Mouse (Mus musculus) neural tube, embryonic 11.5 days (tissue): ENCODE results near the gene Tsg101. TPM values are rescaled to one million over a fixed set of nuclear protein-coding genes. Genes with fewer than 3 reads are reported as not detected.

Experiments used
- ATAC-seq: fragments of 200-750 bp; cut with Nextera tagmentation; 2 replicates; pipeline ENCODE4 v1.8.0; 2017; ENCODE audit warnings: moderate number of reproducible peaks, mild to moderate bottlenecking, moderate TSS enrichment, moderate library complexity; ENCODE audit not compliant: insufficient read depth, low FRiP score, low TSS enrichment
- DNase-seq: peaks from one replicate; pipeline ENCODE4 v3.0.0-alpha.2; 2015; ENCODE audit warnings: low spot score
- H3K27ac ChIP-seq: fragments of 300-500 bp; sonication (generic); 2 replicates; pipeline ENCODE4 v1.5.1; 2014; ENCODE audit warnings: low read depth, mild to moderate bottlenecking, low read length
- H3K27me3 ChIP-seq: fragments of 300-500 bp; sonication (generic); 2 replicates; pipeline ENCODE4 v1.6.1; 2014; ENCODE audit warnings: mild to moderate bottlenecking, low read length, mixed read lengths; ENCODE audit not compliant: control insufficient read depth, insufficient read depth
- H3K36me3 ChIP-seq: fragments of 300-500 bp; sonication (generic); 2 replicates; pipeline ENCODE4 v1.6.1; 2014; ENCODE audit warnings: mild to moderate bottlenecking, low read length, moderate library complexity, mixed read lengths; ENCODE audit not compliant: control insufficient read depth, insufficient read depth
- H3K4me1 ChIP-seq: fragments of 300-500 bp; sonication (generic); 2 replicates; pipeline ENCODE4 v1.6.1; 2014; ENCODE audit warnings: low read length, mixed read lengths; ENCODE audit not compliant: control insufficient read depth, insufficient read depth
- H3K4me2 ChIP-seq: fragments of 300-500 bp; sonication (generic); 2 replicates; pipeline ENCODE4 v1.6.1; 2014; ENCODE audit warnings: low read depth, mild to moderate bottlenecking, moderate library complexity
- H3K4me3 ChIP-seq: fragments of 300-500 bp; sonication (generic); 2 replicates; pipeline ENCODE4 v1.5.1; 2014; ENCODE audit warnings: low read depth, low read length
- H3K9ac ChIP-seq: fragments of 300-500 bp; sonication (generic); 2 replicates; pipeline ENCODE4 v1.6.1; 2014; ENCODE audit warnings: mild to moderate bottlenecking, low read length
- H3K9me3 ChIP-seq: fragments of 300-500 bp; sonication (generic); 2 replicates; pipeline ENCODE4 v1.6.1; 2016; ENCODE audit warnings: low read length; ENCODE audit not compliant: control insufficient read depth
- WGBS: fragments of 180-500 bp; shearing (Covaris S2); extraction: QIAGEN DNeasy Blood & Tissue Kit; methylation state at CpG from one replicate; pipeline ENCODE4 v1.1.7; 2014; 5-methylcytosine and 5-hydroxymethylcytosine counted together
- polyA plus RNA-seq: library from polyadenylated mRNA; unstranded; fragments of >200 nt; fragmentation: Nextera tagmentation; extraction: Ambion mirVana; gene quantifications from 2 replicates; pipeline ENCODE4 v1.2.1, GENCODE M21; 2014

The Tsg101 gene
- polyA plus RNA-seq, 1 experiment from 2014 or later, result 352 TPM

DNA sequence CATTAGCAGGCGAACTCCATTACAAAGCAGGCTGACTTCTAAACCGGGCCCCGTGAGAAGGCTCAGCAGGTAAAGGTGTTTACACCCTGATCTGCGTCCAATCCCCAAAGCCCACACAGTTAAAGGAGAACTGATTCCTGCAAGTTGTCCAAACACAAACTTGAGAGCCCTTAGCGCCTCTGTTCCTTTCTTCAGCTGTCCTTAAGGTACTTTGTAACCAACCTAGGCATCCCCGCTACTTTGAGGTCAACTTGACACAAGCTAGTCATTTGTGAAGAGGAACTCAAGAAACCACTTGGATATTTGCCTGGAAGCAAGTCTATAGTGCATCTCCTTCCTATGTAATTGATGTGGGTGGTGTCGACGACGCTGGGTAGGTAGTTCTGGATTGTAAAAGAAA is 62.3 kb downstream of the Tsg101 start:
- Histone ChIP-seq H3K27ac (no peak overlapping the region), H3K36me3 (peaks cover 7% of the 10 kb centered on the region; the same call in 1 of the 2 replicates), H3K4me1 (no peaks in the 10 kb centered on the region), H3K27me3 (no peaks in the 10 kb centered on the region), H3K9ac (no peak overlapping the region), H3K4me3 (no peak overlapping the region), H3K4me2 (no peak overlapping the region), H3K9me3 (no peaks in the 10 kb centered on the region)
- ATAC-seq (no peak), DNase-seq (no peak)
- WGBS, result 80% methylated on average over 9 of the region's 9 CpGs

DNA sequence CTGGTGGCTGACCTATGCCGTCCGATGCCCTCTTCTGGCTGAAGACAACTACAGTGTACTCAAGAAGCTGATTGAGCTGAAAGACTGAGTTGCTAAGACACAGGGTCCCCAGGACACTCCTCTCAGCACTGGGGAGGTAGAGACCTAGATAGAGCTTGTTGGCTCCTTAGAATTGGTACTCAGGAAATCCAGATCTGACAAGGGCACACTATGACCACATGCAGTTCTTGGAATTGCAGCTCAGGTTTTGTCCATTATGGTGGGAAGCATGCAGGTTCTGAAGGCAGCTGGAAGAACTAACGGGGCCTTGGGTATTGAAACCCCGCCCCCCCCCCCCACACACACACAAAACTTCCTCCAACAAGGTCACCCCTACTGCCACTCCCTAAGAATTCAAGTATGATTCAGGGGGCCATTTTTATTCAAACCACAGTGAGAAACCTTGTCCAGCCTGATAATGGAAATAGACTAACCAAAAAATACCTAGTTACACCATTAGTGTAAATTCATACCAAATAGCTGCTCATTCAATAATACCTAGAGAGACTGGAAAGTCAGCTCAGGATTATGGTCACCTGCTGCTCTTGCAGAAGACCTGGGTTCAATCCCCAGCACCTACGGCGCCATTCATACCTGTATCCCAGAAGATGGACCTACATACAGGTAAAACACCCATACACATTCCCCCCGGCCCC is 63.8 kb downstream of the Tsg101 start:
- Histone ChIP-seq H3K27me3 (no peaks in the 10 kb centered on the region), H3K9ac (no peak overlapping the region), H3K4me2 (no peak overlapping the region), H3K4me3 (no peak overlapping the region), H3K36me3 (peaks cover 7% of the 10 kb centered on the region; the same call in 1 of the 2 replicates), H3K4me1 (no peaks in the 10 kb centered on the region), H3K9me3 (no peaks in the 10 kb centered on the region), H3K27ac (no peak overlapping the region)
- DNase-seq (no peak), ATAC-seq (no peak)
- 75% methylated on average over 7 of the region's 7 CpGs for WGBS

DNA sequence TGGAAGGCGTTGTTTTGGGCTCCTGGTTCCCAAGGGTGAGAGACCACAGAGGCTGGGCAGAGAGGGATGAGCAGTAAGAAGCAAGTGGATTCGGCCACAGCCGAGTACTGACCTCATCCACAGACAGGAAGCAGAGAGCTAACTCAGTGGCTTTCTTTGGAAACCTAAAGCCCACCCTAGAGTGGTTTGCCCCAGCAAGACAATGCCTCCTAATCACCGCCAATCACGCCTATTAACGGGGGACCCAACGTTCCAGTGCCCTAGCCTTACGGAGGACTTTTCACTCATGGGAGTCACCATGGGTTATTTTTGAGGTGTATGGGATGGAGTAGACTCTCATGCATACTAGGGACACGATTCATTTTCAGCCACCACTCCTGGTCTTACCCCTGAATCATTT is 66.4 kb downstream of the Tsg101 start:
- Histone ChIP-seq H3K27ac (no peak overlapping the region), H3K9me3 (no peaks in the 10 kb centered on the region), H3K36me3 (peaks cover 17% of the 10 kb centered on the region), H3K9ac (no peak overlapping the region), H3K4me1 (no peaks in the 10 kb centered on the region), H3K27me3 (no peaks in the 10 kb centered on the region), H3K4me3 (no peak overlapping the region), H3K4me2 (no peak overlapping the region)
- 86% methylated on average over 9 of the region's 9 CpGs for WGBS
- DNase-seq, result no peak
- ATAC-seq, result no peak

DNA sequence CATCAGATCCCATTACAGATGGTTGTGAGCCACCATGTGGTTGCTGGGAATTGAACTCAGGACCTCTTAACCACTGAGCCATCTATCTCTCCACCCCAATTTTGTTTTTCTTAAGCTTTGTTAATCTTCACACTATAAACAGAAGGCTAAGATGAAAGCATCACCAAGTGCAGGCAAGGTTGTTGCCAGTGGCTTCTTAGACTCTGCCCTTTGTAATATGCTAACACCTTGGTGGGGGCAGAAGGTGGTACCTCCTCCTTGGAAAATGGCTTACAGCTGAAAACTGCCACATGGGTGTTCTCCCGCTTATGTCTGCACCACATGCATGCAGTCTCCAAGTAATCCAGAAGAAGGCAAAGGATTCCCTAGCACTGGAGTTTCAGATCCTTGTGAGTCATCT is 67.1 kb downstream of the Tsg101 start:
- Histone ChIP-seq H3K4me1 (no peaks in the 10 kb centered on the region), H3K4me2 (no peak overlapping the region), H3K4me3 (no peak overlapping the region), H3K9me3 (no peaks in the 10 kb centered on the region), H3K27ac (no peak overlapping the region), H3K36me3 (peaks cover 17% of the 10 kb centered on the region), H3K27me3 (no peaks in the 10 kb centered on the region), H3K9ac (no peak overlapping the region)
- DNase-seq (no peak), ATAC-seq (no peak)
- 97% methylated on average over 1 of the region's 1 CpGs for WGBS

DNA sequence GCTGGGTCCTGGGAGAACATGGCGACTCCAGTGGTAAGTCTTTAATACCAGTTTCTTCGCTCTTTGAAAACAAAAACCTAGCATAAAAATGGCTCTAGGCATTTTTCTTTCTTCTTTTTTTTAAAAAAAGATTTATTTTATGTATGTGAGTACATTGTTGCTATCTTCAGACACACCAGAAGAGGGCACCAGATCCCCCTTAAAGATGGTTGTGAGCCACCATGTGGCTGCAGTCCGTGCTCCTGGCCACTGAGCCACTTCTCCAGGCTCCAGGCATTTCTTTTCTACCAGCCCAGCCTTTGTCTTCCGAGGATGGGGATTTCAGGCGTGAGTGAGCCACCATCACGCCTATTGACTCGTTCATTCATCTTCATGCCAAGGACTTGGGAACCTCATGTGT is 68.7 kb downstream of the Tsg101 start:
- H3K27me3 ChIP-seq, result no peaks in the 10 kb centered on the region
- no peak overlapping the region for H3K4me3 ChIP-seq

DNA sequence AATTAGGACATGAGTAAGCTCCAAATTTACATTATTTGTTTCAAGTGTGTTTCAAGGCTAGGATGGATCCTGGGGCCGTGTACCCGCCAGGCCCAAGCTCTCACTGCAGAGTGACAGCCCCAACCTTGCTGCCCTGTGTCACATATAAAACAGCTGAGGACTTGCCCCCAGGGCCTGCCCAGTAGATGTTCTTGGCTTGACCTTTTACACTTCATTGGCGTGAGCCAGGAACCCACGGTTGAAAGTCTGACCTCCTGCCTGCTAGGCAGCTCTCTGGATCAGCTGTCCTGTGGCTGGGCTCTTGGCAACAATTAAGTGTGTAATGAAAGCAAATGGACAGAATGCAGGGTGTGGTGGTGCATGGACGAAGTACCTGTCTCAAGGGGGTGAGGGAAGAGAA is 70.5 kb downstream of the Tsg101 start:
- peaks cover 17% of the 10 kb centered on the region for H3K36me3 ChIP-seq
- 78% methylated on average over 5 of the region's 5 CpGs for WGBS

More for the DNA sequence above, 68.7 kb downstream of the Tsg101 start:
- peaks cover 7% of the 10 kb centered on the region for H3K4me1 ChIP-seq
- 64% methylated on average over 7 of the region's 7 CpGs for WGBS
- ATAC-seq (no peak), DNase-seq (peak; percentile 41)
- no peak overlapping the region for H3K27ac ChIP-seq
- H3K9ac ChIP-seq, result no peak overlapping the region
- no peaks in the 10 kb centered on the region for H3K9me3 ChIP-seq
- H3K36me3 ChIP-seq, result peaks cover 17% of the 10 kb centered on the region
- H3K4me2 ChIP-seq, result no peak overlapping the region

DNA sequence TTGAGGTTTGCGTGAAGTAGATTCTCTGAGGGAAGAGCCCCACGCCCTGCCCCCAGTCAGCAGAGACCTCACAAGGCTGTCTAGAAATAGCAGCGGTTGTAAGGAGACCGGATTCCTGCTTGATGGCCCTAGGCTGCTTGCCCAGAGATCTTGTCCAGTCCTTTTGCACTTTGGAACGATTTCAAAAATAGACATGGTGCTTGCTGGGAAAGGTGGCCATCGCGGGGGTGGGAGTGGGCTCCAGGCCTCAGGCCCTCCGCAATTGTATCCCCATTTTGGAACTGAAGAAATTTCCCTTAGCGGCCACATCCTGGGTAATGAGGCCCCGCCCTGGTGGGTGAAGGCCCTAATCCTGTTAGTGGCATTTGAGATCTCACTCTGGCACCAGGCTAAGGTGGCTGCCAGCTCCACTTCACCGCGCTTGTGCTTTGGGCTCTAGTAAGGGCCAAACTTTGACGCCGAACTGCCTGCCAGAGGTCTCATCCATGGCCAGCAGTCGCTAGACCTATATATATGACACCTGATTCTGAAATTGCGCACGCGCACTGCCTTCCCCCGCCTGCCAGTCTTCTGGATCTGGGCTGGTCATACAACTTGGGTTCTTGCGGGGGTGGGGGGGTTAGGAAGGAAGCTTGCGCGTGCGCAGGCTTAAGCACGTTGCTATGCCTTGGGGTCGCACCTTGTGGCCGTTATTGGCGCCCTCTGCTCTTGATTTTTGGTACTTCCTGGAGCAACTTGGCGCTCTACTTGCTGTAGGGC is 73.1 kb downstream of the Tsg101 start:
- WGBS, result under 1% methylated on average over 28 of the region's 28 CpGs
- Histone ChIP-seq H3K27me3 (no peaks in the 10 kb centered on the region), H3K4me3 (peak overlapping the region; percentile 92), H3K9me3 (no peaks in the 10 kb centered on the region), H3K27ac (peak overlapping the region; percentile 64), H3K4me2 (peak overlapping the region; percentile 95), H3K4me1 (peaks cover 7% of the 10 kb centered on the region), H3K36me3 (peaks cover 10% of the 10 kb centered on the region), H3K9ac (peak overlapping the region; percentile 91)
- ATAC-seq, result peak; percentile 20; the same call in 1 of the 2 replicates
- peak; percentile 73 for DNase-seq

More for the DNA sequence above, 70.5 kb downstream of the Tsg101 start:
- ATAC-seq, result no peak
- no peak for DNase-seq
- Histone ChIP-seq H3K27ac (no peak overlapping the region), H3K9me3 (no peaks in the 10 kb centered on the region), H3K9ac (no peak overlapping the region), H3K4me3 (no peak overlapping the region), H3K27me3 (no peaks in the 10 kb centered on the region), H3K4me1 (peaks cover 7% of the 10 kb centered on the region), H3K4me2 (no peak overlapping the region)

DNA sequence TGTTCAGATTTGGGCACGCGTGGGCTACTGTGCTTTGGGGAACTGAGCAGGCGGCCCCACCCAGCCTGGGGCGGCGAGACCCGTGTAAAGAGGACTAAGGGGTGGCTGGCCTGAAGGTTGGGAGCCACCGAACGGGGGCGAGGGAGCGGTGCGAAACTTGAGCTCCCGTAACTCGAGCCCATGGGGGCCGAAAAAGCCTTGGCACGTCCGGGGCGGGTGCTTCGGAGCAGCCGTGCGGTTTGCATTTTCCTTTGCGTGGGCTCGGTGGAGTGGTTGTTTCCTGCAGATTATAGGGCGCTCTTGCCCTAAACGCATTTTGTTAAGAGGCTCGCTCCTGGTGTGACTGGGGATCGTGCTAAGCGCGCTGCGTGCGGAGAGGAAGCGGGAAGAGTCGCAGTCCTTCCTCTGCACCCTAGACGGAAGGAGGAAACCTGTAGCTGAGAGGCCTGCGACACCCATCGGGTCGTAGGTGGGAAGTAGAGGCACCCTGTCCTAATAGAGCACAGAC is 73.7 kb downstream of the Tsg101 start:
- ATAC-seq (peak; percentile 10; the same call in 1 of the 2 replicates), DNase-seq (no peak)
- Histone ChIP-seq H3K27me3 (no peaks in the 10 kb centered on the region), H3K9ac (peak overlapping the region; percentile 91), H3K4me3 (peak overlapping the region; percentile 92), H3K36me3 (peaks cover 10% of the 10 kb centered on the region), H3K27ac (peak overlapping the region; percentile 64), H3K4me2 (peak overlapping the region; percentile 95), H3K4me1 (peaks cover 7% of the 10 kb centered on the region), H3K9me3 (no peaks in the 10 kb centered on the region)
- WGBS, result 0% methylated on average over 36 of the region's 36 CpGs
